Mouse (Mus musculus) gonadal fat pad, adult 2 months (tissue): ENCODE results near the gene Flot1. TPM values are rescaled to one million over a fixed set of nuclear protein-coding genes. Genes with fewer than 3 reads are reported as not detected.

Experiments used
- DNase-seq: peaks from one replicate; pipeline ENCODE4 v3.0.0-alpha.2; 2012; ENCODE audit warnings: low read depth
- polyA plus RNA-seq: library from polyadenylated mRNA; depleted of rRNA; stranded (reverse); fragments of >200 nt; gene quantifications from 2 replicates; pipeline ENCODE4 v1.2.3, GENCODE M21; 2012; rRNA removed

Flot1 gene
- polyA plus RNA-seq, 1 experiment = 96.1 TPM

DNA sequence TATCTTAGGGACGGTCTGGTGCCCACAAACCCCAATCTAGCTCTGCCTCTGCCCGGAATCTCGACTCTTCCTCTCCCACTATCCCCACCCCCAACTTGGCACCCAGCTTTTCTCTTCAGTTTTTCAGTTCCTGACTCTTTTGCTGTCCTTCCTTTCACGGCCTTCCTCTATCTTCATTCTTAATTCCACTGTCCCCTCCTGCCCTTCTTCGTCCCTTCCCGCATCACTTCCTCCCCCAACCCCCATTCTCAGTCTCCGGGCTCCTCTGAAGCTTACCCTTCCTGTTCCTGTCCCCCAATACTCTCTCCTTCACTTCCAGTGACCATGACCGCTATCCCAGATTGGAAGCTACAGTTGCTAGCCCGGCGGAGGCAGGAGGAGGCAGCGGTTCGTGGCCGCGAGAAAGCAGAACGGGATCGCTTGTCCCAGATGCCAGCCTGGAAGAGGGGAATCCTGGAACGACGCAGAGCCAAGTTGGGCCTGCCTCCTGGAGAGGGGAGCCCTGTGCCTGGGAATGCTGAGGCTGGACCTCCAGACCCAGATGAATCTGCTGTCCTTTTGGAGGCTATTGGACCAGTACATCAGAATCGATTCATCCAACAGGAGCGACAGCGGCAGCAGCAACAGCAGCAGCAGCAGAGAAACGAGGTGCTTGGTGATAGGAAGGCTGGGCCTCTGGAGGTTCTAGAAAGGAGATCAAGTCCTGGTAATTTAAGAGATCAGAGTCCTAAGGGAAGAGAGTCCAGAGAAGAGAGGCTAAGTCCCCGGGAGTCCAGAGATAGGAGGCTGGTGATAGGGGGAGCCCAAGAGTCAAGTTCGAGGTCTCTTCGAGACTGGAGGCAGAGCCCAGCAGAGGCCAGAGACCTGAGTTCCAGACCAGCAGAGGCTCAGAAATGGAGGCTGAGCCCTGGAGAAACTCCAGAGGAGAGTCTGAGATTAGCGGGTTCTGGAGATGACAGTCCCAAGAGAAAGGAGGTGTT is 44.2 kb downstream of the Flot1 start:
- no peak for DNase-seq

DNA sequence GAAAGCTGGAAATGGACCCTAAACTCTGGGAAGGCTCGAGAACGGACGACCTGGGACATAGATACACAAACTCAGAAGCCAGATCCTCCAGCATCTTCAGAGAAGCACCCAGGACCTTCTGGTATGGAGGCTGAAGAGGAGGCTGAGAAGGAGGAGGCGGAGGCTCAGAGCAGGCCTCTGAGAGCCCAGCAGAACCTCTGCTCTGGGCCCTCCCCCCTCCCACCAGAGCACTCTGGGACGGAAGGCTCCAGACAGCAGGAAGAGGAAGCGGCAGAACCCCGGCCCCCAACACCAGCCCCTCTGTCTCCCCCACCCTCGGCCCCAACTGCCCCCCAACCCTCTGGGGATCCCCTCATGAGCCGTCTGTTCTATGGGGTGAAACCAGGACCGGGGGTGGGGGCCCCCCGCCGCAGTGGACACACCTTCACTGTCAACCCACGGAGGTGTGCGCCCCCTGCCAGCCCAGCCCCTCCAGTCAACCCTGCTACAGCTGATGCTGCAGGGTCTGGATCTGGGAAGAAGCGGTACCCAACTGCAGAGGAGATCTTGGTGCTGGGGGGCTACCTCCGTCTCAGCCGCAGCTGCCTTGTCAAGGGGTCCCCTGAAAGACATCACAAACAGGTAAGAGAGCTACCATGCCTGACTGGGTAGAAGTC is 45.3 kb downstream of the Flot1 start:
- DNase-seq = no peak

DNA sequence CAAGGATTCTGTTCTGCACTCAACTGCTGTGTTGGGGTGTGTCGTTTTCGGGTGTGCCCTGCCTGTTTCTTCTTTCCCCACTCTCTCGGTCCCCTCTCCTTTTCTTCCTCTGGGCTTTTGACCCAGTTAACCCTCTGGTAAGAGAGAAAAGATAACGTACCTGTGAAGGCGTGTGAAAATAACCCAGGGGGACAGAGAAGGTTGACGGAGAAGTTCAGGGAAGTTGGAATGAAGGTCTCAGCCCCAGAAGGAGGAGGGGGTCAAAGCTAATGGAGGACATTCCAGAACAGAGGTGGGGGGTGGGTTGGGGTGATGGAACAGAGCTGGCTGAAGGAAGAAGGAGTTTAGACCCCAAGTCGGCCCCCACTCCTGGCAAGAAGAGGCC is 45.9 kb downstream of the Flot1 start:
- no peak for DNase-seq

DNA sequence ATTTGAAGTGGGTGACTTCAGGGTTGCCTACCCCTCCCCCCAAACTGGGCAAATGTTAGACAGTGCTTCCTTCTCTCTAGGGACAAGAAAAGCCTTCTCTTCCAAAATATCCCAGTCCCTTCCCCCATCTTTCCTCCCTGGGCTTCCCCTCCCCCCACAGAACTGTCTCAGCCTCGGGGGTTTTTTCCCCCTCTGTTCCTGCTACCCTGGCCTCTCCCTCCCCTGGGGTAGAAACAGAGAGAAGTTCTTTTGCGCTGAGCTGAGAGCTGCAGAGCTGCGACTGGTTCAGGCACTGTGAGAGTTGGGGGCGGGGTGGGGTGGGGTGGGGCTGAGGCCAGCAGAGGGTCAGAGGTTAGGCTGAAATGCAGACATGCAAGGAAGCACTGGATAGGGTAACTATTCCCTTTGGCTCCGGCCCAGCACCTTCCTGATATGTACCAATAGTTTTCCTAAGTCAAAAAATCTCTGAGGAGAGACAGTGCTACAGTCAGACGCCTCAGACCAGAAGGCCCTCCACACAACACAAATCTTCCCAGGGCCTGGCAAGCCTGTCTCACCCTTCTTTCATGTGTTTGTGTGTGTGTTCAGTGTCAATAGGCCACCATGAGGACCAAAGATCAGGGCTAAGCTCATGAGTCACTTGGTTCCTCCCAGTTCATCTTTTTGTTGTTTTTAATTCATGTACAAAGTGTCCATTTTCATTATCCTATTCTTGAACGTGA is 46.5 kb downstream of the Flot1 start:
- DNase-seq = no peak

DNA sequence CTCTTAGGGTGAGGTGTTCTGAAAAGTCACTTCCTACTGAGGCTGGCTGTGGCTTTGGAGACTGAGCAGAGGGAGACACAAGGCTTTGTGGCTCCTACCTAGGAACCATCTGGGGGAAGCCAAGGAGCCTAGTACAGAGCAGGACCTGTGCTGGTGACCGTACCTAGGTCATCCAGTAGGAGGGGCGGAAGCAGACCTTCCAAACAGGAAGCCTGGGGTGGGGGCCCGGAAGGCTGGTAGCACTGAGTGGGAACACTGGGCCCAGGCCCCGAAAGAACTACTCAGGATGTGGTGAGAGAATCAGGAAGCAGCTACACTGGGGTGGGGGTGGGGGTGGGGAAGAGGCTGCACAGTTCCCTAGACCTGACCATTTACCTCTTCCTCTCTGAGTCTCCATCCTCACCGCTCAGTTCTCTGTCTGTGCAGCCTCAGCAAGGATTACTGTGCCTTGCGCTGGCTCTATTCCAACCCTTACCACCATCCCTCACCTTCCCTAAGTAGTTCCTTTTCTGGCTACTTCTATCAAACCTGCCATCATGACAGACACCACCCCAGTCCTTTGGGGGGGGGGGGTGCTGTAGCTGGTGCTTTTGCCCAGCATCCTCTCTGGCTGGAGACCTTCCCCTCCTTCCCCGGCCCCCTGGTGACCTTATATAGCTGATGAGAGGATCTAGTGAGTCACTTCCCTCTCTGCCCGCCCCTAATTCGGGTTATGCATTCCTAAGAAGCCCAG is 47.3 kb downstream of the Flot1 start:
- no peak for DNase-seq

DNA sequence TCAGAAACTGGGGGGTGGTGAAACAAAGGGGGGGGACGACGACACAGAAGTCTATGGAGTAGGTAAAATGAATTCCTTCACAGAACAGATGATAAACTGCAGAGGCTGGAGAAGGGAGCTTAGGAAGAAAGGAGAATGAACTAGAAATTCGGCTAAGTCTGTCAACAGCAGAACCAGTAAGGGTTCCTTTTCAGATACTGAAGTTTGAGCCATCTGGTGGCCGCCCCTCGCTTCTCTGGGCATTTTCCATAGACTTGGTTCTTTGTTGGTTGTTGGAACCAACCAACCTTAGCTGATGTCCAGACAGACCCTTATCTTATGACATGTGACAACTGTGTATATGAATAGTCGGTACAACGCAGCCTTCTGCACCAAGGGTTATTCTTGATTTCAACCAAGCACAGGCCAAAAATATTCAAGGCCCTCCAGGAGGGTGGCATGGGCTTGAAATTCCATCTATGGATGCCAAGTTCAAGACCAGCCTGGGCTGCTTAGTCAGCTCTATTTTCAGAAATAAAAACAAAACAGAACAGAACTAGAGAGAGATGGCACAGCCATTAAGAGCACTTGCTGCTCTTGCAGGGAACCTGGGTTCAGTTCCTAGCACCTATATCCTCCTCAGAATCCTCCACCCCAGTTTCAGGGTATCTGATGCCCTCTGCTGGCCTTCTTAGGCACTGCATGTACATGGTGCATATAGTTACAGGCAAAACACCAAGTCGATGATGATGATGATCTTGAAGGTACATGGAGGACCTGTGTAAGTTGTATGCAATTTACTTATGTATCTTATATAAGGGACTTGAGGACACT is 48.1 kb downstream of the Flot1 start:
- DNase-seq = no peak

DNA sequence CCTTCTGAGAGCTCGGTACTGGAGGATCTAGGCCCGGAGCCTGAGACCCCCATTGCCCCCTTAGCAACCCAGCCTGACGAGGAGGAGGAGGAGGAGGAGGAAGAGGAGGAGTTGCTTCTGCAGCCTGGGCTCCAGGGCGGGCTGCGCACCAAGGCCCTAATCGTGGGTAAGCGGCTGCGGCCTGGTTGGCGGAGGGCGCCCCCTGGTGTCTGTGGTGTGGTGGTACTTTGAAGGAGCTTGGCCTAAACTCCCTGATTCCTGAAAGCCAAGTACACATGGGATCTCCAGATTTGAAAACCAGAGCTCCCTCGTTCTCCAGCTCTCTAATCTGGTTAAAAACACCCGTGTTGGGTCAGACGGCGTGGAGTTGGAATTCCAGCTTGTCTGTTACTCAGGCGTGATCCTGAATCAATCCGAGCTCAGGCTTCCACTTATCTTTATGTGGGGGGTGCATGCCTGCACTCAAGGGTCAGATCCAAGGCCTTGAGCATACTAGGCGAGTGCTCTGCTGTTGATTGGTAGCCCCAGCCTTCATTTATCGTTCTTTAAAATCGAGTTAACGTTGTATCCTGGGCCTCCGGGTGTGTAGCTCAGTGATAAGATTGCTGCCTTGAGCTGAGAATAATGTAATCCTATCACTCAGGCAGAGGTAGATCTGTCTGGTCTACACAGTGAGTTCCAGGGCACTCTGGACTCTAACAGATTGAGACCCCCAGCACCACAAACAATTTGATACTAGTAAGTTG is 50.9 kb downstream of the Flot1 start:
- no peak for DNase-seq

DNA sequence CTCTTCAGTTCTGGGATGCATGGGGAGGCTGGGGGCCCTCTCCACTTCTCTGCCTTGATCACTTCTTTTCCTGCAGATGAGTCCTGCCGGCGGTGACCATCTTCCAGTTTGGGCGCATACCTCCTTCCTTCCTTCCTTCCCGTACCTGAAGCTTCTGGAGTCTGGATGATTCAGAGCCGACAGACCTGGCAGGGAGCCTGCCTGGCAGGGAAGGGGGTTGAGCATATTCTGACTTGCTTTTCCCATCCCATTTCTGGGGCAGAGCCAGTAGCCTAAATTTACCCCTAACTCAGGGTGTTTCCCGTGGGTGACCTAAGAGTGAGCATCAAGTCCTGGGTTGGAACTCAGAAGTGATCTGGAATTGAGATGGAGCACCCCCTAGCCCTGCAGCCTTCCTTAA is 51.7 kb downstream of the Flot1 start:
- no peak for DNase-seq

DNA sequence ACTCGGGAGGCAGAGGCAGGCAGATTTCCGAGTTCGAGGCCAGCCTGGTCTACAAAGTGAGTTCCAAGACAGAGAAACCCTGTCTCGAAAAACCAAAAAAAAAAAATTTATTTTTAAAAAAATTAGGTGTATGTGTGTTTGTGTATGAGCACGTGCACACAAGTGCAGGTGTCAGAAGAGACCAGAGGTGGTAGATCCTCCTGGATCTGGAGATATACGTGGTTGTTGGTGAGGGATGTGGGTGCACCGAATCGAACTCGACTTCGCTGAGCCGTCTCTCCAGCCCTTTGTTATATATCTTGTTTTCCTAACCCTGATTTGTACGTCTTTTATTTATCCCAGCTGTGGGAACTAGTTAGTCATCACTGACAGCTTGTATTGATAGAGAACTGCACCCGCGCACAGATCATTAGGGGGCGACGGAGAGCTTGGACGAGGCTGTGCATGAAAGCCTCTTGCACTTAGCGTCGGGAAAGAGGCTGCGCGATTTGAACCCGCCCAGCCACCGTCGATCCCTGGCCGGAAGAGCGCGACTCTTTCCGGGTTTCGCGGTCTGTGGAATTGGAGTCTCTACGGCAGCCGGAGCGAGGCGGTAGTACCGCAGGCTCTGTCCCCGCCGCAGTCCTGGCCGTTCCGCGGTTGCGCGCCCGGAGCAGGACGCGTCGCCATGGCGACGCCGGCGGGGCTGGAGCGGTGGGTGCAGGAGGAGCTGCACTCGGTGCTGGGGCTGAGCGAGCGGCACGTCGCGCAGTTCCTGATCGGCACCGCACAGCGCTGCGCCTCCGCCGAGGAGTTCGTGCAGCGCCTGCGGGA is 56.4 kb downstream of the Flot1 start, which contains the start of gene Dhx16:
Dhx16 (plus strand) TSS at position 575 of the 813 bp plus-strand sequence.
- no peak for DNase-seq

Other genes starting within 250 kb of the Flot1 start
- gene Sfta2, start 221.7 kb upstream of the Flot1 start, polyA plus RNA-seq = 0.89 and 1.1 TPM in 2 replicates
- 0.76 and 6.3 TPM in 2 replicates for gene Gm9573, start 196.6 kb upstream of the Flot1 start, polyA plus RNA-seq
- not detected in 2 replicates for gene Mucl3, start 179.5 kb upstream of the Flot1 start, polyA plus RNA-seq
- gene Vars2, start 155.6 kb upstream of the Flot1 start, polyA plus RNA-seq = 16.6 and 21.5 TPM in 2 replicates
- gene Gtf2h4, start 149.5 kb upstream of the Flot1 start, polyA plus RNA-seq = 20.0 and 24.3 TPM in 2 replicates
- gene Ddr1, start 118.6 kb upstream of the Flot1 start, polyA plus RNA-seq = 53.2 and 61.8 TPM in 2 replicates
- 16.8 and 19.5 TPM in 2 replicates for gene Ier3, start 1.5 kb upstream of the Flot1 start, polyA plus RNA-seq
- gene Tubb5, start 15.1 kb downstream of the Flot1 start, polyA plus RNA-seq = 245 and 297 TPM in 2 replicates
- gene Mdc1, start 18.3 kb downstream of the Flot1 start, polyA plus RNA-seq = 8.2 and 10.0 TPM in 2 replicates
- gene Nrm, start 38.1 kb downstream of the Flot1 start, polyA plus RNA-seq = 6.9 and 7.8 TPM in 2 replicates
- gene Ppp1r18, start 42.4 kb downstream of the Flot1 start, polyA plus RNA-seq = 43.2 and 48.6 TPM in 2 replicates
- 49.9 and 52.4 TPM in 2 replicates for gene Dhx16, start 56.6 kb downstream of the Flot1 start, polyA plus RNA-seq
- gene 2310061I04Rik, start 74.2 kb downstream of the Flot1 start, polyA plus RNA-seq = 41.2 and 50.3 TPM in 2 replicates
- 56.5 and 62.4 TPM in 2 replicates for gene Atat1, start 86.8 kb downstream of the Flot1 start, polyA plus RNA-seq
- gene Mrps18b, start 93.2 kb downstream of the Flot1 start, polyA plus RNA-seq = 86.1 and 110 TPM in 2 replicates
- 31.1 and 35.8 TPM in 2 replicates for gene Ppp1r10, start 93.2 kb downstream of the Flot1 start, polyA plus RNA-seq
- gene Abcf1, start 146.5 kb downstream of the Flot1 start, polyA plus RNA-seq = 57.2 and 59.9 TPM in 2 replicates
- 20.7 and 30.2 TPM in 2 replicates for gene Gnl1, start 156.6 kb downstream of the Flot1 start, polyA plus RNA-seq
- 18.7 and 21.4 TPM in 2 replicates for gene Prr3, start 157.0 kb downstream of the Flot1 start, polyA plus RNA-seq
- 1.1 and 1.7 TPM in 2 replicates for gene H2-T24, start 197.3 kb downstream of the Flot1 start, polyA plus RNA-seq
- 86.4 and 99.4 TPM in 2 replicates for gene H2-T23, start 209.6 kb downstream of the Flot1 start, polyA plus RNA-seq
- 59.2 and 59.6 TPM in 2 replicates for gene H2-T22, start 219.5 kb downstream of the Flot1 start, polyA plus RNA-seq
- gene Gm6034, start 219.7 kb downstream of the Flot1 start, polyA plus RNA-seq = 0.06 TPM in 1 of 2 replicates, not detected in the other
- 0.18 and 0.23 TPM in 2 replicates for gene Gm11127, start 235.1 kb downstream of the Flot1 start, polyA plus RNA-seq